Mouse (Mus musculus): ENCODE results near the gene Tmem274. TPM values are rescaled to one million over a fixed set of nuclear protein-coding genes. Genes with fewer than 3 reads are reported as not detected.
"Not testable (repeated sequence)": the region's sequence is repeated elsewhere in the genome, so short reads cannot be mapped to it uniquely, and the experiment has no call there.

Tmem274 gene
- polyA plus RNA-seq, 1 experiment: not detected

GRCm38 (mm10) chr4:149457831-149458430 lies 19.2 kb upstream of the Tmem274 start:
- 51% methylated on average over 6 of the region's 6 CpGs for WGBS
- TF ChIP-seq CTCF (IDR thresholded peaks at IDR 0.05; ENCODE audit: extremely low read depth, insufficient read length, insufficient replicate concordance, low read depth, low read length) (no peak), POLR2A (IDR thresholded peaks at IDR 0.05; ENCODE audit: low read depth, low read length) (no peak)
- Histone ChIP-seq H3K27me3 (ENCODE audit: control insufficient read depth, insufficient read depth, low read length) (no peaks in the 10 kb centered on the region), H3K36me3 (ENCODE audit: control insufficient read depth, insufficient read depth, low read length) (no peaks in the 10 kb centered on the region), H3K4me1 (ENCODE audit: control insufficient read depth, insufficient read depth, insufficient read length, low read length) (peaks cover 13% of the 10 kb centered on the region), H3K27ac (ENCODE audit: insufficient read depth, low read depth, low read length) (no peak overlapping the region), H3K4me3 (ENCODE audit: low read depth, low read length) (no peak overlapping the region)

DNA sequence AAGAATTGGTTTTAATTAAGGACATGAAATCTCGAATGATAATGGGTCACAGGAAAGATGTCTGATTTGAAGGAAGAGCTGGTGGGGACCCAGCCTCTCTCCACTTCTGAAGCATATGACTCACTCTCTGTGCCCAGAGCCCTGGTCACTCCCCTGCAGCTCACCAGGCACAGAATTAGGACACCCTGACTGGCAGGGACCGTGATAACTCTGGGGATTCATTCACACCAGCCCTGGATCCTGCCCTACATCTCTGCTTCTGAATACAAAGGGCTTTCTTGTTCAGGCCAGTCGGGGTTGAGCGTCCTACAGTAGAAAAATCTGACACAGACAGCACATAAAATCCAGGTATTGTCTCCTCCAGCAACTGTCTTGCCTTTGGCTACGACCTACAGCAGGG lies 18.7 kb upstream of the Tmem274 start:
- Histone ChIP-seq H3K27ac (ENCODE audit: insufficient read depth, low read depth, low read length) (no peak overlapping the region), H3K4me3 (ENCODE audit: low read depth, low read length) (no peak overlapping the region), H3K4me1 (ENCODE audit: control insufficient read depth, insufficient read depth, insufficient read length, low read length) (peaks cover 14% of the 10 kb centered on the region), H3K27me3 (ENCODE audit: control insufficient read depth, insufficient read depth, low read length) (no peaks in the 10 kb centered on the region), H3K36me3 (ENCODE audit: control insufficient read depth, insufficient read depth, low read length) (no peaks in the 10 kb centered on the region)
- WGBS: 62% methylated on average over 5 of the region's 5 CpGs
- TF ChIP-seq CTCF (IDR thresholded peaks at IDR 0.05; ENCODE audit: extremely low read depth, insufficient read length, insufficient replicate concordance, low read depth, low read length) (no peak), POLR2A (IDR thresholded peaks at IDR 0.05; ENCODE audit: low read depth, low read length) (no peak)

GRCm38 (mm10) chr4:149459425-149459824 lies 17.8 kb upstream of the Tmem274 start:
- no peaks in the 10 kb centered on the region for H3K27me3 ChIP-seq (ENCODE audit: control insufficient read depth, insufficient read depth, low read length)
- no peak overlapping the region for H3K4me3 ChIP-seq (ENCODE audit: low read depth, low read length)
- H3K36me3 ChIP-seq (ENCODE audit: control insufficient read depth, insufficient read depth, low read length): no peaks in the 10 kb centered on the region
- 60% methylated on average over 1 of the region's 1 CpGs for WGBS
- H3K27ac ChIP-seq (ENCODE audit: insufficient read depth, low read depth, low read length): no peak overlapping the region
- peaks cover 11% of the 10 kb centered on the region for H3K4me1 ChIP-seq (ENCODE audit: control insufficient read depth, insufficient read depth, insufficient read length, low read length)
- no peak for TF ChIP-seq POLR2A (IDR thresholded peaks at IDR 0.05; ENCODE audit: low read depth, low read length)
- TF ChIP-seq CTCF (IDR thresholded peaks at IDR 0.05; ENCODE audit: extremely low read depth, insufficient read length, insufficient replicate concordance, low read depth, low read length): no peak

GRCm38 (mm10) chr4:149460475-149460874 lies 16.7 kb upstream of the Tmem274 start:
- not testable (repeated sequence) for H3K4me1 ChIP-seq (ENCODE audit: control insufficient read depth, insufficient read depth, insufficient read length, low read length)
- 100% methylated on average over 2 of the region's 2 CpGs for WGBS

DNA sequence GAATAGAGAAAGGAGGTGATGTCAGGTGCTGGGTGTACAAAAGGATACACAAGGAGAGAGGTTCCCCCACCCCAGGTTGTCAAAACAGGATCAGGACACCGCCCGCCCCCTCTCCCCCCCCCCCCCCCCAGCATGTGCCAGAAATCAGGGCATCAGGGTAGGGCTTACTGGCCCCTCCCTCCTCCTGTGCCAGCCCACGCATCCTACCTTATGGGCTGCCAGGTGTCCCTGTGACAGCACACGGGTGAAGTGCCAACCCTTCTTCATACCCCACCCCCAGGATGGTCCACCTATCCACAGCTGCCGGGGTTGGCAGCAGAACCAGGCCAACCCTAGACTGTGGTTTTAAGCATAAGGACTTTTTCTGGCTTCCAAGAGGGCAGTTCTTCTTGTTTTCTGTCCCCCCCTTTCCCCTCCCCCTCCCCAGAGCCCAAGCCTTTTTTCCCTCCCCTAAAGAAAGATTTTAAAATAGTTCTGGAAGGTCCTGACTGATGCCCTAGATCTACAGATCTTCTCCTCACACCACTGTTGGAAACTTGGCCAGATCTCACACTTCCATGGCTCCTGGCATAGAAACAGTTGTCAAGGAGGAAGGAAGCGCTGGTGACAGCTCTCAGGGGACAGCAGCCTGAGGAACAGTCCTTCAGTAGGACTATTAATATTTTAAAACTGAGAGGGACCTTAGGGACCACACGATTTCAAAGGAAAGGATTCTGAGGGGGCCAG lies 15.4 kb upstream of the Tmem274 start:
- Histone ChIP-seq H3K4me1 (ENCODE audit: control insufficient read depth, insufficient read depth, insufficient read length, low read length) (peaks cover 11% of the 10 kb centered on the region), H3K27ac (ENCODE audit: insufficient read depth, low read depth, low read length) (no peak overlapping the region), H3K36me3 (ENCODE audit: control insufficient read depth, insufficient read depth, low read length) (no peaks in the 10 kb centered on the region), H3K4me3 (ENCODE audit: low read depth, low read length) (no peak overlapping the region), H3K27me3 (ENCODE audit: control insufficient read depth, insufficient read depth, low read length) (no peaks in the 10 kb centered on the region)
- TF ChIP-seq CTCF (IDR thresholded peaks at IDR 0.05; ENCODE audit: extremely low read depth, insufficient read length, insufficient replicate concordance, low read depth, low read length): no peak
- TF ChIP-seq POLR2A (IDR thresholded peaks at IDR 0.05; ENCODE audit: low read depth, low read length): no peak
- WGBS: 41% methylated on average over 7 of the region's 7 CpGs

More at GRCm38 (mm10) chr4:149460475-149460874, 16.7 kb upstream of the Tmem274 start:
- not testable (repeated sequence) for H3K27me3 ChIP-seq (ENCODE audit: control insufficient read depth, insufficient read depth, low read length); H3K4me3 ChIP-seq (ENCODE audit: low read depth, low read length); H3K36me3 ChIP-seq (ENCODE audit: control insufficient read depth, insufficient read depth, low read length); H3K27ac ChIP-seq (ENCODE audit: insufficient read depth, low read depth, low read length)

- peaks cover 11% of the 10 kb centered on the region for H3K4me1 ChIP-seq (ENCODE audit: control insufficient read depth, insufficient read depth, insufficient read length, low read length)
- H3K27ac ChIP-seq (ENCODE audit: insufficient read depth, low read depth, low read length): no peak overlapping the region
- H3K36me3 ChIP-seq (ENCODE audit: control insufficient read depth, insufficient read depth, low read length): no peaks in the 10 kb centered on the region
- H3K4me3 ChIP-seq (ENCODE audit: low read depth, low read length): no peak overlapping the region
- WGBS: 59% methylated on average over 6 of the region's 6 CpGs
- TF ChIP-seq POLR2A (IDR thresholded peaks at IDR 0.05; ENCODE audit: low read depth, low read length) (no peak), CTCF (IDR thresholded peaks at IDR 0.05; ENCODE audit: extremely low read depth, insufficient read length, insufficient replicate concordance, low read depth, low read length) (no peak)
- H3K27me3 ChIP-seq (ENCODE audit: control insufficient read depth, insufficient read depth, low read length): no peaks in the 10 kb centered on the region
Measured at GRCm38 (mm10) chr4:149462305-149462971, 14.7 kb upstream of the Tmem274 start.

- Histone ChIP-seq H3K4me1 (ENCODE audit: control insufficient read depth, insufficient read depth, insufficient read length, low read length) (peaks cover 9% of the 10 kb centered on the region), H3K4me3 (ENCODE audit: low read depth, low read length) (no peak overlapping the region), H3K36me3 (ENCODE audit: control insufficient read depth, insufficient read depth, low read length) (peaks cover 3% of the 10 kb centered on the region; the same call in 1 of the 2 replicates), H3K27me3 (ENCODE audit: control insufficient read depth, insufficient read depth, low read length) (no peaks in the 10 kb centered on the region), H3K27ac (ENCODE audit: insufficient read depth, low read depth, low read length) (no peak overlapping the region)
- TF ChIP-seq POLR2A (IDR thresholded peaks at IDR 0.05; ENCODE audit: low read depth, low read length) (no peak), CTCF (IDR thresholded peaks at IDR 0.05; ENCODE audit: extremely low read depth, insufficient read length, insufficient replicate concordance, low read depth, low read length) (no peak)
- 63% methylated on average over 6 of the region's 6 CpGs for WGBS
Measured at GRCm38 (mm10) chr4:149463435-149463950, 13.7 kb upstream of the Tmem274 start.

All from small intestine, adult 2 months (tissue).